Mouse (Mus musculus) layer of hippocampus, postnatal 36 days (tissue): ENCODE measurements at regions not wholly inside any gene's neighbourhood (a gene's known extent, or its start where the extent isn't known, plus 50 kb on each side); places are given as distances from the start of the nearest gene placed in this dataset.
A peak's percentile ranks its signal among the peaks of the same experiment; 100 is the strongest.

Experiments used
- DNase-seq, 2 experiments: peaks; one replicate each; pipeline ENCODE4 v3.0.0; 2022

DNA sequence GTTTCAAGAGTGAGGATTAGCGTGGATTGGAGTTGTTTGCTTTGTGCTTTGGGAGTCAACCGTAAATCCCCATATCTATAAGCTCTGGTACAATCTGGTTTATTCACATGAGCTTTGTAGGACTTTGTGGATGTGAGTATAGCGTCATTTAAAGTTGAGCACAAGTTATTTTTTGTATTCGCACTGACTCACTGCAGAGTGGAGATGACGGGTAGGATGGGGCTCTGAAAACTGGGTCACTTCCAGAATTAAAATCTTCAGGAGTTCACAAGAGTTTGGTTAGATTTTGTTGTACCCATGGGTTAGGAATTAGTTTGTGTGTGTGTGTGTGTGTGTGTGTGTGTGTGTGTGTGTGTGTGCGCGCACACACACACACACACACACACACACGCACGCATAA lies 345.7 kb upstream of the Kif2a start:
- DNase-seq = no peak

DNA sequence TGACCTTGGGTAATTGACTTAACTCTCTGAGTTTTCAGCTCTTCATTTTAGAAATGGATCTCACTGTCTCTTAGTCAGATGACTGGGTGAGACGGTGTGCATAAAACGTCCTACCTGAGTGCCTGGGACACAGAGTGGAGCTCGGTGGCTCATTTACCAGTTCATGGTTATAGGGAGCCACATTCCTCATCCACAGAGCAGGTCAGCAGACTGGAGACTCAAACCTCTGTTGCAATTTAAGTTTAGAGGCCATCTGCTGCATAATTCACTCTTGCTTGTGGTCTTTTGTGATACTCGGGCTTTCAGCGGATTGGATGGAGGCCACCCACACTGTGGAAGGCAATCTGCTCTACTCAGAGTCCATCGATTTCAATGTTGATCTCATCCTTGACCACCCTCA lies 343.8 kb upstream of the Kif2a start:
- DNase-seq = no peak

DNA sequence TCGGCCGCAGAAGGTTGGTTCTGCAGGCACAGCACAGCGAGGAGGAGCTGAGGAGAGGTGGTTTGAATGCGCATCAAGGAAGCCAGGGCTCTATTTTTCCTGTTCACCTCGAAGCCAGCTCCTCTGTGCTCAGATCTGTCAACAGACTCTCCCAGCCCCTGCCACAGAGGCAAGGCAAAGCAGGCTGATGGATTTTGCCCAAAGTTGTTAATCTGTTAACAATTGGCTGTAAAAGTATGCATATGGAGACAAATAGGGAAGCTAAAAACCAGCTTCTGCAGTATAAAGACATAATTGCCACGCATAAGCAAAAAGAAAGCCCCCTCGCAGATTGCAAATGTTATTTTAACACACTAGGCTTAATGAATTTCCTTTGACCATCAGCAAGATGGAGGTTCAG lies 343.3 kb upstream of the Kif2a start:
- DNase-seq = no peak

DNA sequence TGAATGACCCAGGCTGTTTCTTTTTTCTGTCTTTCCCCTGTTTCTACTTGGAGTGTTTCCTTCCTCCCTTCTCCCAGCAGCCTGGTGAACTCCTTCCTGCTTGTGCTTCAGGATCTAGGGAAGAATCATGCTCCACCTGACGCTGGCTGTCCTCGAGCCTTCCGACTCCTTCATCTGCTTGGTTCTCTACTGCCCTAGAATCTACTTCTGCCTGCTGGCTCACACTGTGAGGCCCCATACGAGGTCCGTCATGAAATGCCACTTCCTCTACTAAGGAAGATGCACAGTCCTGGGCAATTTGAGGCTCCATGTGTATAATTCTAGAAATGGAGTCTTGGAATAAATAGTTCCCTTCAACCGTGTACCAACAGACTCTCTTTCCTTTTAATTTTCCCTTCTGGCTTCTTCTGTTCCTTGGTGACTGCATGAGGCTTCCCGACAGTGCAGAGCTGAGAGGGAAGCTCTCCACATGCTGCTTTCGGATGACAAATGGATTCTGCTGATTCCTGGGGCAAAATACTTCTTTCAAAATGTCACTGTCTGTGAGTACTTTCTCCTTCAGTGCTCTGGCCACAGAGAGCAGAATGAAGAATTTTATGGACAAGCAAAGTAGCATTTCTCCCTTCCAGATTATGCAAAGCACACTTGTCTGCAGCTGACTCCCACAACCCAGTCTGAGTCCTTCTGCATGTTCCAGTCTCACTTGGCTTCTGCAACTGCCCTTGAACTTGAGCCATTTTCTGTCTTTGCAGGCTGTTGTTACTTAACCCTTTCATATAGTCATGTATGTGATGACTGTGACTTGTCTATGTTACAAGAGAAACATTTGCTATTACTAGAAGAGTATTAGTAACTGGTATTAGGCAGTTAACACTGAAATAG lies 341.1 kb upstream of the Kif2a start:
- DNase-seq = no peak

DNA sequence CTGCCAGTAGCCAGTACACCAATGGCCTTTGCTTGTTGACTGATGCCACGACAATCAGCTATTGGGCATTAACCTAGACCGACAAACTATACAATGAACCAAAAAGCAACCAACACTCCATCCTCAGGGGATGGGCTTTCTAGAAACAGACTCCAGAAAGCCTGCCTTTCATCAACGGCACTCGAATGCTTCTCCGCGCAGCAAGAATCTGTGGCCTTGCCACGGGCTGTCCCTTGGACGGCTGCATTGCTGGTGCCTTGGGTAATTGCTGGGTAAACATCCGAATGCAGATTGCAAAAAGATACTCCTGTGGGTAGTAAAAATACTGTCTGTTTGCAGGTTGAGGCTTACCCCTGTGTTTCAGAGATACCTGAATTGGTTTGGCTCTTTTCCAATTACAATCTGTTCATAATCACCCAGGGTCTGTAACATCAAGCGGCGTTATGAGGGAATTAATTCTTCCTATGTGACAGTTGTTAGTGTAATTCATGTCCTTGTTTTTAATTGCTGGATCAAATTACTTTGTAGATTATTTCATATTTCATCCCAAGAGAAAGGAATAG lies 319.0 kb upstream of the Kif2a start:
- DNase-seq = no peak

DNA sequence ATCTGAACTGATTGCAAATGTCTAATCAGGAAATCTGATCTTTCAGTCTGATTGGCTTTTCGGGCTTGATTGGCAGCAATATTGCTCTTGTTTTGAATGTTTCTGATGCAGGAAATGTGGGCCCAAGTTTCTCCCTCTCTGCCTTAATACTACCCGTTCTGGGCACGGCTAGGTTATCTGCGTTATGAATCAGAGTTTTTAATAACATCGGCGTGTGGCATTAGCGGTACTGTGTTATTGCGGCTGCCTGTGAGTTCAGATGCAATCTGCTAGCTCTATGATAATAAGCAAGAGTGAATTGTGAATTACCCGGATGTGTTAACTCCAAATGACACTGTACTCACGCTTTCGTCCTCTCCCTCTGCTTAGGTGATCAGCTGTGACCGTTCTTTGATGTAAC lies 316.2 kb upstream of the Kif2a start:
- peak in 1 of 2 experiments; percentile 8 for DNase-seq

DNA sequence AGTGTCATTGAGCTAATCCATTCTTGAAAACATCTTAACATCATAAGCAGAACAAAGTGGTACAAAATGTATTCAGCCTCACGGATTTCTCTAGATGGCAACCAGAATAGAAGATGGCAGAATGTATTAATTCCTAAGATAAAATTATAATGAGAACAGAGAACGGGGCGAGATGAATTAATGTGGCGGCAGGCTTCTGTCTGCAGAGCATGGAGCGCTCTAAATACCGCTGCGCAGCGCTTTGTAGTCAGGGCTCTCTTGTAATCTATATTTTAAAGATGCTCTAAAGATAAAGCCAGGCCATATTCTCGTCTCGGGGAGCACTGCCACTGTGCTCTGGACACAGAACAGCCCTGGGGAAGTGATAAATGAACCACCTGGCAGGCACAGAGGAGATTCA lies 315.2 kb upstream of the Kif2a start:
- peak in 1 of 2 experiments; percentile 10 for DNase-seq

DNA sequence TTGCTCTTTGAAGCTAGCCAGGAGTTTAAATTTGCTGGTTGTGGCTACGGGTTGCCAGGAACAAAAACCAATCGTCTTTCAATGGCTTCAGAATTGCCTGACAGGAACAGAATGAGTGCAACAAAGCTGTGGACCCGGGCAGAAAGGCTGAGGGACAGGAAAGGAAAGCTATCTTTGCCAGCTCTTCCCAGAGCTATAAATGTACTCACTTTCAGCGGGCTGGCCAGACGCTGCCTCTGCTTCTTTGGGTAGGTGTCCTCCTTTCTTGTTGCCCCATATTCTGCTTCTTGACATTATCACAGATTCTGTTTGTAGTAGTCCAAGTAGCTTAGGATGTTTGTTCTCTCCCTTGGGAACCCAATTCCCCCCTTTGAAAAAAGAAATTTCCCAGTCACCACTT lies 307.4 kb upstream of the Kif2a start:
- DNase-seq = no peak

DNA sequence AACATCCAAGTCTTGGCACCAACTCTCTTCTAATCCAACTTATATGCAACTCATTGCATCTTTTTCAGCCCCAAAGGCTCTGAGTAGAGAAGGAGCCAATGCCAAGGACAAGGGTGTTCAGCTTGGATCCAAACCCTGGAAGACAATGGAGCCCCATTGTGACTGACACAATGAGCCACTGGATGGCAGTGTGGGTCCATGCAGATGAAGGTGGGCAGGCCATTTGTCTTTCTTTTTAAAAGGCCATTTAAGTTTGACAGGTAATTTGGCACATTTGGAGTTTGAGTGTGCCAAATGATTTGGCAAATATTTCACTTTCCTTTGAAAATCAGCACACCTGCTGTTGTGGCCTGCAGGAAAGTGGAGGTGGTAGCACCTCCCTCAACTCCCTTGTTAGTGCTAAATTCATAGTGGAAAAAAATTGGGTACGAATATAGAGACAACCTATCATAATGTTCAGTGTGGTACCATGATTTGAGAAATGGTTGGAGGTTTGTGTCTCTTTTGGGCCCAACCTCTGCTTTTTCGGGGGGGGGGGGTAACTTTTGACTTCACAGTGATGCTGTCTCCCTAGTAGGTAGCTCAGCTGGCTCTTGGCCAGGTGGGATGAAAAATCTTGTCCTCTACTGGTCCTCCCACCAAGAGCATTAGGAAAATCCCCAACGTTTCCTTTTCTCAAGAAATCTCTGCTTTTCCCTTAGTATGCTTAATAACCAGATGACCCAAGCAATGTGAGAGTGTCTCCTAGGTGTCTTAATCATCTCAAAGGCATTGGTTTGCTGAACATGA lies 304.0 kb upstream of the Kif2a start:
- peak; percentile 63 to 72 for DNase-seq

DNA sequence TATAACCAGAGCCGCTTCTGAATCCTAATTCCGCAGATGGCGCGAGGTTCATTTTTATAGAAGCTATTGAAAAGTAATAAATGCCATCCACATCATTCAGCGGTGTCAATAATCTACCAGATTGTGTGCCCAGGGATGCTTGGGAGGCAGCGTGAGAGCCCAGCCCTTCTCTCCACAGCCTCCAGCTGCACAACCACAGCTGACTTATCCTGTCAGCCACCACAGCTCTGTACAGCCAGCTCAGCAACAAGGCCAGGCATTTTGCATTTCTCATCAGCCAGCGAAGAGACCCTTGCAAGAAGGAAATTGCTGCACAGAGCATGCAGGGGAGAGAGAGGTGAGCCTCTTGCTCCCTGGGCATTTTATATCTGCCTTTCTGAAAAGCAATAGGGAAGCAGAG lies 292.8 kb upstream of the Kif2a start:
- no peak for DNase-seq

DNA sequence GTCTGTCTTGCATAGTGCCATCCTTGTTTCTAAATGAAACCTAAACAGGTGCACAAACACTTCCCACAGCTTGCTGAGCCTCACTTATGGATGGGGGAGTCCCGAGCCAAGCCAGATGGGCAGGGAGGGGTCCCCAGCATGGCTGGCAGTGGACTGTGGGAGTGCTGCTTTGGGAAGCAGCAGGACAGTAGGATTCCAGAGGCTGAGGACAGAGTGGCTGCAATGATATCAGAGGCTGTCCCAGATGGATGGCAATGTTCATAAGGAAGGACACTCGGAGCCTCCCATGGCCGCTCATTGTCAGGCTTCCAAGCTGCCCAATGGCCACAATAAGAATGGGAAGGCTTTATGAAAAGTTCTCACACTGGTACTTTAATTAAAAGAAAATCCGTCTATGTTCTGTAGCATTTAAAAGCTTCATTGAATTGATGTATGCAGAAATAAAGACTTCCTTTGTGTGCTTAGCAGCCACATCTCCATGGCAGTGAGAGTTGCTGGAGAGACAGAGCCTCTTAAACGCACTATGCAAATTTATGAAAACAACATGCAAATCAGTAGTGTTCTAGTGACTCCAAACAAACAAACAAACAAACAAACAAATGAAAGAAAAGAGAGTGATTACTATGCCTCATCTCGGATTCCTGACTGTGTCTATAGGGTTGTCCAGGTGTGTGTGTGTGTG lies 287.2 kb upstream of the Kif2a start:
- DNase-seq = no peak

DNA sequence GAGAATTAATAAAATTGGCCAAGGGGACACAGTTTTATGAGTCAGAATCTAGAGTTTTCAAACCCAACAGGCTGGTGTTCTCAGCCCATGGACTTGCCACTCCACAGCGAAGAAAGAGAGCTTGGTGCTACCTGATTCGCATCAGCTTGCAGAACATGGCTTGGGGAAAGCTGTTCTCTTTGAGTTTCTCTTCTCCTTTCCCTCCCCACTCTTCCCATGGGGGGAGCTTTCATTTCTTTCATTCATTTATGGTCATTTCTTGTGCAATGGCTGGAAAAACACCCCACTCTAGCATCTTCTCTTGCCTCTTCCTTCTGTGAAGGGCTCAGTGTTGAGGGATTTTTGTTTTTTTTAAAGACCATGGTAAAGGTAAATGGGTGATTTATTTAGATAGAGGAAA lies 286.5 kb upstream of the Kif2a start:
- no peak for DNase-seq

DNA sequence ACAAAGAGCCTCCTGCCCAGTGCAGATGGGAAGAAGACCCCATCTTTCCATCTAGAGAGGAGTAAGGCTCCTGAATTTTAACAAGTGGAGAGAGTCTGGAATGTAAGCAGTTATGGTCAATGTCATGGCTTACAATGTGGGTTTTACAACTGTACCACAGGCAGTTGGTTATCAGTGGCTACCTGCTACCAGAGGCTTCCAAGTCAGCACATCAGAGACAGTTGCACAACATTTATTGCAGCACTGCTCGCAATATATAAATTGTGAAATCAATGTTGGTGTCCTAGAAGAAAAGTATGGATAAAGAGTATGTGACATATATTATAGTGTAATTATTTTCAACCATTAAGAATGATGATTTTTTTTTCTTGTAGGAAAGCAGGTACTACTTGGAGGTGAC lies 285.0 kb upstream of the Kif2a start:
- no peak for DNase-seq

DNA sequence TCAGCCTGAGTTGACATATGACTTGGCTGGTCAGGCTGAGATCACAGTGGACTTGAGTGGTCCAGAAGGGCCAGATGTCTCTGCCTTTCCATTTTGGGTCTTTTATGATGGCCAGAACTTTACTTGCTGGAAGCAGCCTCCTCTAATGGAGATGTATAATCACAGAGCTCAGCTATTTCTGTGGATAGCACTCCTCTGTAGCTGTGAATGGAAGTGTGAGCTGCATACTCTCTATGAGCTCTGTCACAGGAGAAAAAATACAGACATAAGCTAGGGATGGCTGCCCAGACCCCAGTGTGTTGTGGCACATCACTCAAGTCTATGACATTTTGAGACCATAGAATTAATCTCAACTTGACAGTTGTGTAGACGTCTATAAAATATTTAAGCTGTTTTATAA lies 284.3 kb upstream of the Kif2a start:
- DNase-seq = no peak

DNA sequence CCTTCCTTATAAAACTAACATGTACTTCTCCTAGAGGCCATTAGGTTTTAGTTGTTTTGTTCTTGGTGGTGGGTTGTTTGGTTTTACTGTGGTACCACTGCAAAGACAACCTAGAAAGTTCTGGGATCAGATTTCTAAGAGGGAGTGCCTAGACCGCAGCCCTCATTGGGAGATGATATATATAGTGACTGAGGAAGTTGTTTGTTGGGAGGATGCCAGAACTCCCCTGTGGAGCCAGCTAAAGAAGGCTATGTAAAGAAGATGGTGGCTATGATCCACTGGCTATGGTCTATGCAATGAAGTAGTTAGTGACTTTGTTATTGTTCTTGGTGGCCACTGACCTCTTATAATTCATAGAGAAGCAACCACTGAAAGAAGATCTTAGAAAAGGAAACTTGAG lies 283.8 kb upstream of the Kif2a start:
- DNase-seq = no peak

DNA sequence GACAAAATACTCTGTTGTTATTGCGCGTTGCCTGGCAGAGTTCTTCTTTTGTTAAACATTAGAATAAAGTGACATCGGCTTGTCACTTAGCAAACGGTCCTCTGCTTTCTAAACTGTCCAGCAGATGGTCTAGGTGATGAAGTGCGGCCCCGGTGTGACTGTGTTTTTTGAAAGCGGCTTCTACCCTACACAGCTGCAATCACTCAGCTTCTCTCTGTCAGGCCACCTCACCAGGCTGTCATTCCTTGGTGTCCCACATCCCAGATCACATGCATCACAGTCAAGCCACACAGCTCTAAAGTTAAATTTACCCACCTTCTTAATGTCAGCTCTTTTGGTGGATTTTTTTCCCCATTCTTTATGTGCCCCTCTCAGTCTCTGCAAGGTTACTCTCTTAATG lies 282.0 kb upstream of the Kif2a start:
- no peak for DNase-seq

DNA sequence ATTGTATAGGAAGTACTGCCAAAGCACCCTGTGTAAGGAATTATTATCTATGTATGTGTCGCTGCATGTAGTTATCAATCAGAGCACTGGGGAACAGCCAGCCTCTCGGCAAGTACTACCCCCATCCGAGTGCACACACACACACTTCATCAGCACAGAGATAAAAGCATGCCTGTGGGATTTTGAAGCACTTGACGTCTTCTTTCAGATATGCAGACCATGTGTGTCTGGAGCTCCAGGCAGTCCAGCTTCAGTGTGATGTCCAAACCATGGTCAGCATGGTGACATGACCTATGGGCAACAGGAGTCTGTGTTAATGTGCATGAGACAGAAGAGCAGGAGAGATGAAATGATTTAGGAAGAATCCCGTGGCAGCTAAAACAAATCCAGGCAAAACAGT lies 281.4 kb upstream of the Kif2a start:
- DNase-seq = no peak

DNA sequence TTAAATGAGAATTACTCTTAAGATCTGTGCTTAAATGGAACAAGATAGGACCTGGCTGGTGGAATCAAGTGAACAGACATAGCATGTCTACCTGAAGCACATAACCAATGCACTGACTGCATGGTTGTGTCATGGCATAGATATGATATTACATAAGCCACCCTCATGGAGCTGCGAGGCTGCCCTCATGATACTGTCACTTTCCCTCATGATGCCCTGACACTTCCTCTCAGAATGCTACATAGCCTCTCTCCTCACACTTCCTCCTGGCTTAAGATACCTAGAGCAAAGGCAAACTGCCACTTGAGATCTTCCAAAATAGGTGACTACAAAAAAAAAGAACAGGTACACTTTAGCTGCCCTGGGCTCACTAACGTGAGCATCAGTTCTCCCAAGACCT lies 278.9 kb upstream of the Kif2a start:
- DNase-seq = no peak

DNA sequence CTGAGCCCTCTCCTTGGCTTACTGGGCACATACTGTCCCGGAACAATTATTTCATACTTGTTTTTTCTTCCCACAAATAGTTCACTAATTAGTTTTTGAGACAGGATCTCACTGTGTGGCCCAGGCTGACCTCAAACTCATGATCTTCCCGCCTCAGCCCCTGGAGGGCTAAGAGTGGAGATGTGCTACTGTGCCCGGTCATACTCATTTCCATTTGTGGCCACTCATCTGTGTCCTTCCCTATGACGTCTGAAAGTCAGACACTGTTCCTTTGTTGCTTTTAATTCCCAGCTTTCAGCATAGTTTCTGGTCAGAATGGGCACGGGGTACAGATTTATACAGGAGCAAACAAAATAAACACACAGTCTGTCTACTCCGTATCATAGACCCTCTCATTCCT lies 242.7 kb upstream of the Kif2a start:
- no peak for DNase-seq

DNA sequence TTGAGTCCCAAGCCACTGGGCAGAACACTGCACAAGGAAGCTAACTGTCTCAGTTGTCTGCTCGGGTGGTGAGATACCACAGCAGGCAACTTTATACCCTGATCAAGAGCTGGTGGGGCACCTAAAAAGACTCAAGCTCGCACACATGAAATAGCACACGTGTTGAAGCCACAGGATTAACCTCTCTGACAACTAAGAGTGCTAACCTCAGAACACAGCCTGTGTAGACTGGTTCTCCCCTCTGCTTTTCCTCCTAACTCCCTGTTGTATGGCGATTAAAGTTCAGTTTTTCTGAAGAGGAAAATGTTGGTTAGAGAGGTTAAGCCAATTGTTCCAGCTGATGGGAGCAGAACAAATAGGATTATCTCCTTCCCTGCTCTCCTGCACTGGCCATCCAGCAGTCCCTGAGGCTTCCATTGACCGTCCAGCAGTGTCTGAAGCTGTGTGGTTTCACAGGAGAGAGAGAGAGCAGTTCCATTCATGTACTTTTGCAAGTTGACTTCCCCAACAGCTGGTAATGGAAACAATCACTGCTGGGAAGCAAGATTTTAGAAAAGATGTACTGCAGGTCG lies 239.6 kb upstream of the Kif2a start:
- DNase-seq = no peak

DNA sequence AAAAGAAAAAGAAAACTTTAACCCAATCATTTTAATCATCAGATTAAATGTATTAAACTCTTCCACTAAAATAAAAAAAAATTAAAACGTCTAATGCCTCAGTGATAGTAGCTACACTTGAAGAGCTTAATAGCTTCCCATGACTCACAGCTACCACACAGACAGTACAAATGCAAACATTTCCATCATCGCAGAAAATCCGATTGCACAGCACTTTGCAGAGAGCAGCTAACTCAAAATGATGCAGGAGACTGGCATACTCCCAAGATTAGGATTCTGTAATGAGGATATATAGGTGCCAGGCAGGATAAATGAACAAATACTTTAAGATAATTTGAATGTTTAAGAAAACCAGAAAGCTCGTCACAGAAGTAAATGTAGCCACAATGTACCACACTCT lies 238.3 kb upstream of the Kif2a start:
- DNase-seq = no peak

DNA sequence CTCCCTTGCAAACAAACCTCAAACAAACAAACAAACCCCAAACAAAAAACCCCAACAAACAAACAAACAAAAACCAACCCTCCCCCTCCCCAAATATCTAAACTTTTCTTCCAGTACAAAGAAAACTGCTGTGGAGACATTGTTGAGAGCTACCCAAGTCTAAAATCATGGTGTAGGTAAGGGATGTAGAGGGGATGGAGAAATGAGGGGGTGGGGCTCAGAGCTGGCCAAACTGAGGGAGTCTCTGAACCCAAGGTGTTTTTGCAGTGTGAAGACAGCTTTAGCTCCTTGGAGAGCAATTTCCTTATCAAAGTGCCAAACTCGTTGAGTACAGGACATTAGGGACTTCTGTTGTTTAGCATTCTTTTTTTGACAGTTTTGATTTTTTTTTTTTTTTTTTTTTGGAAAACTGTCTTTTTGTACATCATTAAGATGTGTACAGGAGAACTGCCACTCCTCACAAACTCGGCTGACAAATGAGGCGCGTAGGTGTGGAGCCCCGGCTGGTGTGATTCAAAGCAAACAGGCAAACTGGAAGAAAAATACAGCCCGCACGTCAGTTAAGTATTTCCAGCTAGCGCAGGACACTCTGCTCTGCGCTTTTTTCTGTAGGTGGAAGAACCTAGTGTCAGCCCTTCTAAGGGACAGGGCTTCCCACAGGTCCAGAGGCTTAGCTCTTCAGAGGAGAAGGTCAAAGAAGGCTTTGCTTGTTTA lies 226.0 kb upstream of the Kif2a start:
- DNase-seq = peak; percentile 7 to 12
